Mouse (Mus musculus): ENCODE data around the gene Clip4.

GRCm38 (mm10) chr17:71780945-71781344 lies 12.7 kb downstream of the Clip4 start:
- TF ChIP-seq POLR2A (IDR thresholded peaks at IDR 0.05; ENCODE audit: control insufficient read depth, low read depth, low read length) (no peak), CTCF (IDR thresholded peaks at IDR 0.05; ENCODE audit: control insufficient read depth, insufficient read depth, insufficient replicate concordance, low read depth, low read length) (no peak)
